Mouse (Mus musculus) c-Kit-positive CD71-negative TER-119-negative erythroid progenitor cells, embryonic 14.5 days (primary cell): ENCODE results near the gene Rtp4.

ENCODE experiments used
- DNase-seq: peaks from one replicate; pipeline ENCODE4 v3.0.0-alpha.2; 2013; ENCODE audit warnings: low read depth

The Rtp4 gene

DNA sequence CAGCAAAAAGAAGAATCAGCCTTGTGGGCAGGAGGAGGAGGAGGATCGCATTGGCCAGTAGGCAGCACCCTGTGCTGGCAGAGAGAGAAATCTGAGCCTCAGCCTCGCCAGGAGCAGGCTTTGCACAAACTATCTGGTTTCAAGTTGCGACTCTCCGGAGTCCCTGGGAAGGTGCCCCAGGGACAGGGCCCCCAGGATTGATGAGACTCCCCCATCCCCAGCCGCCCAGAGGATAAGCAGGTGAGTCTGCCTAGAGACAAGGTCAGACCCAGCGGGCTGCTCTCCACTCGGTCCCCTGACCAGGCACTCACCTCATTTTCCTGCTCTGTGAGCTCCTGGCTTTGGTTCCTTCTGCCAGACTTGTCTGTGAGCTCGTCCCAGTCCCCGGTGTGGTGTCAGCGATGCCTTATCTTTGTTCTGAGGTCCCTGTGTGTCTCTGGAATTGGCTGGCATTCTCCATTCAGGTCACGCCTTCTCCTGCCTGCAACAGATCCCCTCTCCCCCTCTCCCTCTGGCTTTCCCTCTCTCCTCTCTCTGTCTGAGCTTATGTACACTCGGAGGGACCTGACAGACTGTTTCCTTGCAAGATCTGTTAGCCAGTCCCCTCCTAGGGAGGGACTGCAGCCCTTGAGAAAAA, at the start of gene Rtp4, which contains the start of gene Masp1:
Gene Rtp4 (plus strand): TSS at position 57 of the 637 bp plus-strand sequence.
Gene Masp1 (minus strand): TSS at position 581 of the 637 bp plus-strand sequence.
- no peak for DNase-seq

DNA sequence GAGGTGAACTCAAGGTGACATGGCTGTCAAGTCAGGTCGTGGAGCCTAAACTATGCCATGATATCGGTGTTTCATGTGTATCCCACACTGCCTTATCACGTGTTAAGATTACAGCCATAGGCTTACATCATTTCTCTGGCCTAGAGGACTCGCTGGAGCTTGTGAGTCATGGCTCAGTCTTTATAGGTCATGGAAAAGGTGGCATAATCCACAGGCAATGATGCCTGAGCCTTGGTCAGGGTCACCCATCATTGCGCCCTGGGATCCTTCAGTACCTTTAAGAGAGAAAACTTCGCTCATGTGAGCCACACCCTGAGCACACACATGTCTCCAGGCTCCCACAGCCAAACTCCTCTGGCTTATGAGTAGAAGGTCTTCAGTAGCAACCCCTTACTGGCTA, 48.5 kb upstream of the Rtp4 start:
- DNase-seq: no peak

DNA sequence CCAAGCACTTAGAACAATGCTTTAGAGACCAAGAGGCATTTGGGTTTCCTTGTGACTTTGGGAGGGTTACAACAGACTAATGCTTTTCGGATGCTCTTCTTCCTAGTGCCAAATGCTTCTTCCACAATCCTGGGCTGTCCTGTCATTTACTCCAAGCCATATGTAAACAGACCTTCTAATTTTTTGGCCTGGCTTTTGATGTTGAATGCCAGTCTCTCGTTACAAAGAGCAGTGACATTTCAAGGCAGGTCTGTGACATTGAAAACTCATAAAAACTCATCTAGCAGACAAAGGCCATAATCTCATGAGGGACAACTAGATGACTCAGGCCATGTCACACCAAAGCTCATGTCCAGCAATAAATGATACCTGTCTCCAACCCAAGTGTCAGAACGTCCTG, 48.0 kb upstream of the Rtp4 start:
- DNase-seq: no peak

DNA sequence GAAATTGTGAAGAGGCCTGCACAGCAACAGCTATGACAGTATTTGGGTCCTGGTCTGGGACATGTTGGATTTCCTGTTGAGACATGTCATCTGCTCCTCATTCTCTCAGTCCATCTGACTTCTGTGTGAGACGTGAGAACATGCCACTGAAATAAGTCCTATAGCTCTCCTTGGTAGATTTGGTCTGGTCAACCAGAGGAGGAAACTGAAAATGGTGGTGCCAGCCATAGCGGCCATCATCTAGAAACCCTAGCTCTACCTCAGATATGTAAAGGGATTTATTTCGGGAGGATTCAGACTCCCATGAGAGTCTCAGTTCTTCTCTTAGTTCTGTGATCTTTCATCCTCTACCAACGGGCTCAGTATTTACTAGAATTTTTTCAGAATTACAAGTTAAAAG, 44.4 kb upstream of the Rtp4 start:
- DNase-seq: no peak

DNA sequence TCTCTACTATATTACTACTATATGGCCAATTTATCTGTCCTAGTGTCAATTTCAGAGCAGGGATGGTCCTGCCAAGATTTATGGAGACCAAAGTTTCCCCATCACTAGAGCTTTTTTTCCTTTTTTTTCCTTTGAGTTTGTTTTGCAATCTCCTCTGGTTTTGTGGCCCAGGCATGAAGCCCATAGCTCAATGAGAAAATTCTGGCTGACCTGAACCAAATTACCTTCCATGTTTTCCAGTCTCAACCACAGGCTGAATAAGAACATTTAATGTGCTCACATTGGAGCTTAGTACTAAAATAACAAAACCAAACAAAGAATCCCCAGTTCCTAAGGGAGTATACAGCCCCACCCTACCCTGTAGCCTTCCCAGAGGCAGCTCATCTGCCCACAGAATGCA, 43.5 kb upstream of the Rtp4 start:
- no peak for DNase-seq

DNA sequence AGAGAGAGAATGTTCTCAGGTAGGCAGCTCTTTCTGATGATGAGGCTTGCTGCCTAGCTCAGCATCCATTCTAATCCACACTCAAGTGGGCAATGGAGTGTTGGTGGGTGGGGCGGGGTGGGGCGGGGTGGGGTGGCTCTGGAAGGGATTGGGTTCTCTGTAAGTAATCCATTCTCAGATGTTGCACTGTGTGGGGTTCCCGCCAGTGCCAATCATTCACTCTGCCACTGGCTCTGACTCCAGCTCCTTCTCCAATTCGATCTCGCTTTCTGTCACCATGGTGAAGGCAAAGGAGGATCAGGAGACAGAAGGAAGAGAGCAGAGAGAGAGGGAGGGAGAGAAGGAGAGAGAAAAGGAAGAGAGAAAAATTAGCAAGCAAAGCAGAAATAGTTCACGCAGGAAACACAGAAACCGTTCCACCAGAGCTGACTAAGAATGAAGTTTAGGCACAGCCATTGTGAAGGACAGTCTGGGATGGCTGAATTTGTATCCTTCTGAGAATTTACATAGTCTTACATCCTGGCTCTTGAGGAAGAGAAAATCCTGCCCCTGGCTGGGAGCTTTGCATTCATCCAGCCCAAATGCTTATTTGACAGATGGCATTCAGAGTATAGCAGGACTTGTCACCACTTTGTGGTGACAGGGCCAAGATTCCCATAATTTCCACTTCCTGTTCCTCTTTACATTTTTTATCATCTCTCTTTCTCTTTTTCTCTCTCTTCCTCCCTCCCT, 40.1 kb upstream of the Rtp4 start:
- no peak for DNase-seq

DNA sequence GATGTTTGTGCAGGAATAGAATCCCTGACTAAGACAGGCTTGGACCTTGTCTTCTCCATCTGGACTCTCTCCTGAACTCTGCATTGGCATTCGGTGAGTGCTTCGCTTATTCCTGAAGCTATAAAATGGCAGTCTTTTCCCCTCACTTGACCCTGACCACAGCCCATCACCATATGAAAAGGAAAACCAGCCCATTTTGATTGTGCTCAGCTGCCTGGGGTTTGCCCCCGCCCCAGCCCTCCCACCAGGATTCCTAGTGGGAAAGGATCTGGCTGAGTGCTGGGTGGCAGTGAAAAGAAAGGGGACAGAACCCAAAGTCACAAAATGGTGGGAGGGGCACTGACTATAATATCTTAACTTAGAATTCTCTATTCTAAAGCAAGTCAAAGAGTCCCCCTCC, 37.9 kb upstream of the Rtp4 start:
- DNase-seq: no peak

DNA sequence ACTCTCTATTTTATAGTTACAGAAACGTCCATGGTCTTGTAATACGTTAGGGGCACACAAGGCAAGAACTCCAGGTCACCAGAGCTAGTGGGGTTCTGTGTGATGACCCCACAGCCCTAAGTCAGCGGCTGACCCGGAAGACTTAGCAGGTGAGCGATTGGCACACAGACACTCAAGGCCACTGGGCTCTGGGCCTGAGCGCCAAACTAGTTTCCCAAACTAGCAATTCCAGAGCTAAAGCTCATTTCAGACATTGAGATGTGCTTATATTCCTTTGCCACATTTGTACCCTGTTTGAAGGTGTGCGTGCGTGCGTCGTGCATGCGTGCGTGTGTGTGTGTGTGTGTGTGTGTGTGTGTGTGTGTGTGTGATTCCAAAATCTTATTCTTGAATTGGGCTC, 37.2 kb upstream of the Rtp4 start:
- DNase-seq: no peak

DNA sequence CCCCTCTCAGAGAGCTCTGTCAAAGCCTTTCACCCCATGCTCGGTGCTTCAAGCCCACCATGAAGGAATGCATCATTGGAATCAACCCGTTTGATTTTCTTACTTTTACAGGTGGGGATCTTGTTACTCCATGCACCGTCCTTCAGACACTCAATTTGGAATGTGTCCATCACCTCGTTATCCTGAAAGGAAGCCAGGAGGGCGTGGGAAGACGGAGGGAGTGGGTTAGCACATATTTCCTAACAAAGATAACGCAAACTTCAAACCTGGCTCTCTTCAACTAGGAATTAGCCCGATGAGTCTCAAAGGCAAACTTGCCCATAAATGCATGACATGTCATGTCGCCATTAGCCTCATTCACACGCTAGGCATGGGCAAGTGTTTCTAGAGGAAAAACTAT, 36.8 kb upstream of the Rtp4 start:
- DNase-seq: no peak

DNA sequence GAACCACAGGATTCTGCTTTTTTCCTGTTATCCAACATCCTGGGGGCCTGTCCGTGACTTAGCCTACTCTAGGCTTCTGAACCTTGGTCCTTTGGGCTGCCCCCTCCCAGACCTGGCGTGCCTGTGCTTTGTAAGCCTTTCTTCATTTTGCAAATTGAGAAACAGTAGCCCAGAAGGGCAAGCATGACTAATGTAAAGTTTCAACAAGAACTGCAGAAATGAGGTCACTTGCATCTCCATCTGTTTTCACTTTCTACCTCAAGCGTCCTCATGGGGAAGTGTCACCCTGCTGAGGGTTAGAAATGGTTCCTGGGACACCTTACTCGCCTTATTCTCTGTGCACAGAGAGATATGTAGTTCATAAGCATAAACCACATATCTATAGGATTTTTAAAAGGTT, 27.3 kb upstream of the Rtp4 start:
- DNase-seq: no peak

DNA sequence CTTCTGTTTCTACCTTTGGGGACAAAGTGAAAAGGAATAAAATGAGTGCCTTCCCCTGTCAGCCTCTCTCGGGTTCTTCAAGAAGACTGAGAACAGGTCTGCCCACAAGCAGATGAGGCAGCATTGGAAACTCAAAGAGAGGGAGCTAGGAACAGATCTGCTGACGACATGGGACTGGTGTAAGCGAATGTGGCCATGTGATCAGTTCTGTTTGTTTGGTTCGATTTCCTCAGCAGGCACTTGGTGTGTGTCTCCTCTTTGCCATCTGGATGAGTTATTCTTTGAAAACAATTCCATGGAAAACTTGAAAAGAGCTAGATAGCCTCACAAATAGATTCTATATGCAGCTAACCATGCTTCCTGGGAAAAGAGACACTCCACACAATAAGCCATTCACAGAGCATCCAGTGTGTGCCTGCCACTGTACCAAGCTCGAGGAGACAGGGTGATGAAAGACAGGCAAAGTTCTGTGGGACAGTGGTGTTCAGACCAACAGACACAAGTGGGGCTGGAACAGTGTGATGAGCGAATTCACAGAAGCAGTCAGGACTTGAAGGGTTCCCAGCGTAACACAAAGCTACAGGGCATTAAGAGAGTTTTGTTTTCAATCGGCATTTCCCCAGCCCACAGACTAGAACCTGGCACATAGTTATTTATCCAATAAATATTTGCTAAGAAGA, 23.7 kb upstream of the Rtp4 start:
- no peak for DNase-seq

DNA sequence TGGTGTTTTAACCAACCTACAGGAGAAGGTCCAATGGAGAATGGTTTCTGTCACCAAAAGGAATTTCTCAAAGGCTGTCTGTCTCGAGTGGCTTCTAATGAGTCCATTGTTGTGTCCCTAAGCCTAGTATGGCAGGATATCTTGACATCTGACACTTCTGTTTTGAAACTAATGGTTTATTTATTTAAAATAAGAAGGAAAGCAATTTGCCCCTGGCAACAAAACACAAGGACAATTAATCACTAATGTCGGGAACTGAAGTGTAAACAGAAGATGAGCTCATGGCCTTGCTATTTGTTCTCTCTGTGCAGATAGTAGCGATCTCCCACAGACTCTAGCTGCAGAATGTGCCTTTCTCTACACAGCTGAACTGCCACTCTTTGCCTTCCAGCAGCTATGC, 22.7 kb upstream of the Rtp4 start:
- DNase-seq: no peak

DNA sequence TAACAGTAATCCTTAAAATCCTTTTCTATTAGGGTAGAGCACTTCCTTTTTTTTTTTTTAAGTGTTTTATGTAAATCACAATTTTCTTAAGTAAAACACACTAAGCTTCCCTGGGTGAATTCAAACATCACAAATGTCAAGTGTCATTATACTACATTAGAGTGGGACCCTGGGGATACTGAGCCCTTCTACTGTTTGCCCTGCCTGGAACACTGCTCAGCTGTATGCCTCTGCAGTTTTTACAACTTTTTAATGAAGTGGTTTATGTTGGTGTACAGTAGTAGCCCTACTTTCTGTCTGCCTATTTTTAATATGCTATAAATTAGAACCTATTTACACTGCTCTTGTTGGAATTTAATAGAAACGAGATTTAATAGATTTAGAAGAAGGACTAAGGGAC, 22.2 kb upstream of the Rtp4 start:
- no peak for DNase-seq

DNA sequence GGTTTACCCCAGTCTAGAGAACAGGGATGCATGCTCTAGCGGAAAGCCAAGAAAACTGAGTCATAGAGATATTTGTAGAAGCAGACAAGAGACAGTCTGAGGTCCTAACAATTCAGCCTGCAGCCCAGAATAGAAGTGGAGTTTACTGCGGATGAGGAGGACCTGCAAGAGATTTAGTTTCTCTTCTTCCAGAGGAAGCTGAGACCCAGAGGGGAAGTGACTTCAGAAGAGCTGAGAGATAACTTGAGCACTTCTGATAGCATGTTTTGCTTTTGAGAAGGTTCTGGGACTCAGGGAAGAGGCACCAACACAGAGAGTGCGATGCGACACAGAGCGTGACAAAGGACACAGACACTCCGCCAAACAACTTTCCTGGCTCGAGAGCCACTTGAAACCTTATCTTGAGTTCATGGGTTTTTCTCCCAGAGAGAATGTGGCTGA, 21.4 kb upstream of the Rtp4 start:
- no peak for DNase-seq

DNA sequence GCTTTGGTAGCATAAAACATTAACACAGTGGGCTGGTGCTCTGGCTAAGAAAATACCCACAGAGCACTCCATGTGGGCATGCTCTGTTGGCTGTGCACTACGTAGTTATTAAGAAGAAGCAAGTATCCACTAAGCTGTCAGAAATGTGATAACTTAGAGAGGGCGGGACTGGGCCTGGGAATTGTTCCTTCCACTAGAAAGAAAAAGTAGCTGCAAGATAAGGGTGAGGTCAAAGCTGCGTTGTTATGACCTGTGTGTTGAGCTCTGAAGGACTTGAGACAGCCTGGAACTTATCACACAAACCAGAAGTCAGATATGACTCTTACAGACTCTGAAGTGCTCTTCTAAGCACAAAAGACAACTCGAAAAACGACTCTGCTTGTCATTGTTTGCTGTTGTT, 19.5 kb upstream of the Rtp4 start:
- DNase-seq: no peak

DNA sequence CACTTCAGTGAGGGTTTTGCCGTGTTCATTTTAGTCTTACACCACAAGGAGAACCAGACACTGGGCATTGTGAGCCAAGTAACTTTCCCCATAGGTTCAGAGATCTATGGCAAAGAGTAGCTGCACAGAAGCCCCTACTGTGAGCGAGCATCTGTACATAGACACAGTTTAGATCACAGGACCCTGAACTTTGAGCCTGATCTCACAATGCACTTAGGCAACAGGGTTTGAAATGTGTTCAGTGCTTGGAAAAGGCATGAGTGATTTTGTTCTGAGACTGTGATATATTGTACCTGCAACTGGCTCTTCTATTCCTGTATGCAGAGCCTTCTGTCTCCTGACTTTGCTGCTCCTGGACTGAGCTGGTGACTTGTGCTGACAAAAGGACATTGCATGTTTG, 18.8 kb upstream of the Rtp4 start:
- DNase-seq: no peak

DNA sequence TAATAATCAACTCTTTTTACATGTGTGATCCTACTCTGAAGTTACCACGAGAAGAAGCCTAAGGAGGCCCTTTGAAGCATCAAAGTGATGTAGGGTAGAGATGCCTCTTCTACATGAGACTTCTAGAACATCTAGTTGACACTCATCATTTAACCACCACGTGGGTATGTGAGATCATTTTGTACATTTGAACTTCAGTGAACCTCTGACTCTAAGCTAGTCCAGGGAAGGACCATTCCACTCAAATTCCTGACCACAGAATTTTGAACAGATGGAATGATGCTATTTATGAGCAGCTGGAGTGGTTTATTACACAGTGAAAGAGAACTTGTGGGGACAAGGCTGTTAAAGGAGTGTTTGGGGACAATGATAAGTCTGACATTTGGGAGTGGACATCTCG, 17.6 kb upstream of the Rtp4 start:
- DNase-seq: no peak

DNA sequence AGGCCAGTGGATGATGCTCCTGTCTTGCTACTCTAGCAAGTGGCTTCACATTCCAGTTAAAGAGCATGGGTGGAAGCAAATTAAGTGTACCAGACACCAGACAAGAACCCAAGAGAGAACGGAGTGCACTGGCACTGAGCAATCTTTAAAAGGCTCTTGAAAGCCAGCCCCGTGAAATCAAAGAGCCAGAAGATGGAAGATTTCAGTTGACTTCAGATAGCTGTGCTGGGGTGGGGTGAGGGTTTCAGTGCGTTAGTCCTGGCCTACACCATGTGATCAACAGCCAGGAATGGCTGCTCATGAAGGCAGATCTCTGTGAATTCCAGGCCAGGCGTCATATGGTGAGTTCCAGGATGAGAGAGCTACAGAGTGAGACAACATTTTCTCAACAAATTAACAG, 16.7 kb upstream of the Rtp4 start:
- no peak for DNase-seq

DNA sequence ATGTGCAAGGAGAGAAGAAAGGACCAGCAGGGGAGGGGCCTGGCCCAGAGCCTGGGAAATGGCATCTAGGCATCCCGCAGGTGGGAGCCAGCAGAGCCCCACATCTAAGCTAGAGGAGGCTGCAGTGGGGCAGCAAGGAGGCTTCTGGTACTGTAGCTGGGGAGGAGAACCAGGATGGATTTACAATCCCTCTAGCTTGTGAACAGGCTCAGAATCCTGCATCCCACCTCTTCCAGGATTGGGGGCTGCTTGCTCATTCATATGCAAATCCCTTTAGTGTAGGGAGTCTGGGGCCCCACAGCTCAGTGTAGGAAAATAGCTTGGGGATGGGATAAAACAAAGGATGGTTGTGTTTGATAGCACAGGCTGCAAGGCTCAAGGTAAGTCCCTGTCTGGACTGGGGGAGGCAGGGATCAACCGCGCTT, 15.8 kb upstream of the Rtp4 start:
- DNase-seq: no peak

DNA sequence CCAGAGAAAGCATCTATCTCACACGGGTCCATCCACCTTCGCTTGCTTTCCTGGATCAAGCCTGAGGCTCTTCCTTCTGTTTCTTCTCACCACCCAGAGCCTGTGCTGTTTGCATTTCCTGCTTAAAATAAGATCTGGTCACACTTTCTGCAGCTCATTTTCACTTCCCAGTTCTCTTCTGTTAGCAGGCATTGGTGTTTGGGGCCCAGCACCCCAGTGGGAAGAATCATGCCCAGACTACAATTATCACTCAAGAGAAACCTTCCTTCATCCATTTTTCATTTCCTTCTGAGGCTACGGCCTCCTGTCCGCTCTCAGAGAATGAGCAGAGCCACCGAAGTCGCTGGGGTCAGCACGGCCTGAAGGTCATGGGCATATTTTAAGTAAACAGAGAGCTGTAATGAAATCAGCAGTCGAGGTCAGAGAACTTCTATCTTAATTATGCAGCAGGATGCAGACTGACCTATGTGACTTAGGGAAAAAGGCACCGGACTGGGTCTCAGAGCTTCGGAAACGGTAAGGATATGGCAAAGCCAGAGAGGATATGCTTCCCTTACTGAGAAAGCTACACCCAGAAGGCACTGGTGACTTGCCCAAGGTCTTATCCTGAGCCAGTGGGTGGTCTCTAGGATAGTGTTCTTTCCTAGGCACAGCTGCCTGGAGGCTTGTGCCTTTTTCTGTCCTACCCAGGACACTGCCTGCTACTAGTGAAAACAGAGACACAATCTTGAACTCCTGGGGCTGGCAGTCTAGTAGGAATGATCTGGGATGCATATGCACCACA, 14.0 kb upstream of the Rtp4 start:
- no peak for DNase-seq

DNA sequence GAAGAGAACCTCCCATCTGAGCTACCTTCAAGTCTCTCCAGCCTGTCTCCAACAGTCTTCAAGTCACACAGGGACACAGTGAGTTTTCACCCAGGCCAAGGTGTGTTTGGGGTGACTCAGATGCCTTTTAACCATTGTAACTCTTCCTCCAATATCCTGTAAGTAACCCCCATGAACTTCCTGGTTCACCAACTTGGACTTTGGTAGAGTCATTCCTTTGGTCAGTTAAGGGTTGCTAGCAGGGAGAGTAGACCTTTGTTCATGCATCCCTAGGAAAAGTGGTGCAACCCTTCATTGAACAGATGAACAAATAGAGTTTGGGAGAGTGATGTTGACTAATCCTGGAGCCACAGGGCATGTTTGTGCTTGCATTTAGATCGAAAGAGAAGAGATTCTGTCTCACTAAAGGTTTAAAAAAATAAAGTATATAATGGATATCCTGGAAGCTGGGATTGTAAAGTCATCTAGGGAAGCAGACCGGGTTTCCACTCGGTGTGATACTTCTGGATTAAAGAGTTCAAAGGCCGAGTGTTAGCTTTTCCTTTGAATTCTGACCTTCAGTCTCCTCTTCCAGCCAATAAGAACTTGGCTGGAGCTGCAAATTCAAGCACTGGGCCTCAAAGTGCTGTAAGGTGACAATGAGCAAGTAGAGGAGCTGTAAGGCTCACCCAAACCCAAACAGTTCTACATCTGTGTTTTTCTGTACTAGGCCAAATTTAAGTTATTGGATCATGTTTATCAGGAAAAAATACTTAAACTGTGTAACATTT, 8.7 kb upstream of the Rtp4 start:
- DNase-seq: no peak

DNA sequence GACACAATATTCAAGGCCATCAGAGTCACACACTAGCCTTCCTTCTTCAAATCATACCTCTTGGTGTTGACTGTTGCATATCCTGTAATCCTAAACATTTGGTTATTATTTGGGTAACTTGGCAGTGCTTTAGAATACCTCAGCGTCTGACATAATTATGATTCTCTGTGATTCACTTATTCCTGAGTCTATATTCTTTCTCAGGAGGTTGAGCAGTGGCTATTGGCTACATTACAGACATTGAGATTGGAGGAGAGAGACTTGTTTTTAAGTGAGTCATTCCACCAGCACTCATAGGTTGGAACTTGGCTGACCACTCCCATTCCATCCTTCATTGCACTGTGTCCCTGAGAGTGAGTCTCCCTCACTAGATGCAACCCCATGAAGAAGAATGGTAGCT, 6.7 kb upstream of the Rtp4 start:
- no peak for DNase-seq
